Mouse (Mus musculus): Measurements from ENCODE around the gene Auts2. TPM values are rescaled to one million over a fixed set of nuclear protein-coding genes. Genes with fewer than 3 reads are reported as not detected.

The Auts2 gene
- polyA plus RNA-seq, 2 experiments: 38.3 to 50.8 TPM

- peaks cover 12% of the 10 kb centered on the region; the same call in 1 of the 2 replicates for H3K4me1 ChIP-seq (ENCODE audit: control insufficient read depth, insufficient read depth, low read length)
- no peaks in the 10 kb centered on the region for H3K36me3 ChIP-seq (ENCODE audit: control insufficient read depth, insufficient read depth, low read length)
- ATAC-seq (ENCODE audit: low FRiP score, low read depth) (no peak), DNase-seq (ENCODE audit: low spot score) (no peak)
- 40% methylated on average over 9 of the region's 9 CpGs for WGBS
- TF ChIP-seq POLR2A (IDR thresholded peaks at IDR 0.05; ENCODE audit: borderline replicate concordance, extremely low read depth, insufficient read depth, insufficient read length): no peak
- no peaks in the 10 kb centered on the region for H3K27me3 ChIP-seq (ENCODE audit: control insufficient read depth, insufficient read depth, low read length)
- H3K27ac ChIP-seq (replicated peaks; ENCODE audit: low read depth, low read length): no peak overlapping the region
- no peak overlapping the region for H3K4me2 ChIP-seq (replicated peaks; ENCODE audit: low read depth, low read length, severe bottlenecking)
- no peaks in the 10 kb centered on the region for H3K9me3 ChIP-seq (ENCODE audit: control insufficient read depth, low read length)
- no peak overlapping the region for H3K9ac ChIP-seq (ENCODE audit: low read depth, low read length, severe bottlenecking)
- no peak overlapping the region for H3K4me3 ChIP-seq (replicated peaks; ENCODE audit: low read length)
Observed at GRCm38 (mm10) chr5:131844519-131844800, 698.7 kb downstream of the Auts2 start.

- peaks cover 12% of the 10 kb centered on the region; the same call in 1 of the 2 replicates for H3K4me1 ChIP-seq (ENCODE audit: control insufficient read depth, insufficient read depth, low read length)
- WGBS: 54% methylated on average over 9 of the region's 9 CpGs
- H3K4me3 ChIP-seq (replicated peaks; ENCODE audit: low read length): no peak overlapping the region
- no peaks in the 10 kb centered on the region for H3K9me3 ChIP-seq (ENCODE audit: control insufficient read depth, low read length)
- DNase-seq (ENCODE audit: low spot score): no peak
- no peak overlapping the region for H3K4me2 ChIP-seq (replicated peaks; ENCODE audit: low read depth, low read length, severe bottlenecking)
- no peak overlapping the region for H3K9ac ChIP-seq (ENCODE audit: low read depth, low read length, severe bottlenecking)
- no peaks in the 10 kb centered on the region for H3K36me3 ChIP-seq (ENCODE audit: control insufficient read depth, insufficient read depth, low read length)
- H3K27me3 ChIP-seq (ENCODE audit: control insufficient read depth, insufficient read depth, low read length): no peaks in the 10 kb centered on the region
- no peak for ATAC-seq (ENCODE audit: low FRiP score, low read depth)
- no peak overlapping the region for H3K27ac ChIP-seq (replicated peaks; ENCODE audit: low read depth, low read length)
- no peak for TF ChIP-seq POLR2A (IDR thresholded peaks at IDR 0.05; ENCODE audit: borderline replicate concordance, extremely low read depth, insufficient read depth, insufficient read length)
Observed at GRCm38 (mm10) chr5:131843766-131844518, 699.2 kb downstream of the Auts2 start.

- Histone ChIP-seq H3K9ac (ENCODE audit: low read depth, low read length, severe bottlenecking) (no peak overlapping the region), H3K9me3 (ENCODE audit: control insufficient read depth, low read length) (no peaks in the 10 kb centered on the region), H3K27ac (replicated peaks; ENCODE audit: low read depth, low read length) (no peak overlapping the region), H3K4me3 (replicated peaks; ENCODE audit: low read length) (no peak overlapping the region), H3K36me3 (ENCODE audit: control insufficient read depth, insufficient read depth, low read length) (no peaks in the 10 kb centered on the region), H3K4me2 (replicated peaks; ENCODE audit: low read depth, low read length, severe bottlenecking) (no peak overlapping the region), H3K4me1 (ENCODE audit: control insufficient read depth, insufficient read depth, low read length) (peaks cover 12% of the 10 kb centered on the region; the same call in 1 of the 2 replicates), H3K27me3 (ENCODE audit: control insufficient read depth, insufficient read depth, low read length) (no peaks in the 10 kb centered on the region)
- no peak for DNase-seq (ENCODE audit: low spot score)
- TF ChIP-seq POLR2A (IDR thresholded peaks at IDR 0.05; ENCODE audit: borderline replicate concordance, extremely low read depth, insufficient read depth, insufficient read length): no peak
- ATAC-seq (ENCODE audit: low FRiP score, low read depth): no peak
- WGBS: 40% methylated on average over 14 of the region's 14 CpGs
Observed at GRCm38 (mm10) chr5:131839657-131840315, 703.4 kb downstream of the Auts2 start.

- H3K27me3 ChIP-seq (ENCODE audit: control insufficient read depth, insufficient read depth, low read length): no peaks in the 10 kb centered on the region
- 67% methylated on average over 10 of the region's 10 CpGs for WGBS
- H3K27ac ChIP-seq (replicated peaks; ENCODE audit: low read depth, low read length): no peak overlapping the region
- ATAC-seq (ENCODE audit: low FRiP score, low read depth) (no peak), DNase-seq (ENCODE audit: low spot score) (no peak)
- H3K36me3 ChIP-seq (ENCODE audit: control insufficient read depth, insufficient read depth, low read length): no peaks in the 10 kb centered on the region
- no peak for TF ChIP-seq POLR2A (IDR thresholded peaks at IDR 0.05; ENCODE audit: borderline replicate concordance, extremely low read depth, insufficient read depth, insufficient read length)
- no peaks in the 10 kb centered on the region for H3K9me3 ChIP-seq (ENCODE audit: control insufficient read depth, low read length)
- no peak overlapping the region for H3K4me3 ChIP-seq (replicated peaks; ENCODE audit: low read length)
- no peak overlapping the region for H3K9ac ChIP-seq (ENCODE audit: low read depth, low read length, severe bottlenecking)
- H3K4me2 ChIP-seq (replicated peaks; ENCODE audit: low read depth, low read length, severe bottlenecking): no peak overlapping the region
- peaks cover 9% of the 10 kb centered on the region; the same call in 1 of the 2 replicates for H3K4me1 ChIP-seq (ENCODE audit: control insufficient read depth, insufficient read depth, low read length)
Observed at GRCm38 (mm10) chr5:131839023-131839422, 704.1 kb downstream of the Auts2 start.

GRCm38 (mm10) chr5:131838064-131838463 is 705.1 kb downstream of the Auts2 start:
- no peak for DNase-seq (ENCODE audit: low spot score)
- 39% methylated on average over 6 of the region's 6 CpGs for WGBS
- Histone ChIP-seq H3K4me2 (replicated peaks; ENCODE audit: low read depth, low read length, severe bottlenecking) (no peak overlapping the region), H3K4me1 (ENCODE audit: control insufficient read depth, insufficient read depth, low read length) (peaks cover 12% of the 10 kb centered on the region), H3K4me3 (replicated peaks; ENCODE audit: low read length) (no peak overlapping the region), H3K27ac (replicated peaks; ENCODE audit: low read depth, low read length) (no peak overlapping the region), H3K27me3 (ENCODE audit: control insufficient read depth, insufficient read depth, low read length) (no peaks in the 10 kb centered on the region), H3K9me3 (ENCODE audit: control insufficient read depth, low read length) (no peaks in the 10 kb centered on the region), H3K9ac (ENCODE audit: low read depth, low read length, severe bottlenecking) (no peak overlapping the region), H3K36me3 (ENCODE audit: control insufficient read depth, insufficient read depth, low read length) (no peaks in the 10 kb centered on the region)
- no peak for TF ChIP-seq POLR2A (IDR thresholded peaks at IDR 0.05; ENCODE audit: borderline replicate concordance, extremely low read depth, insufficient read depth, insufficient read length)
- no peak for ATAC-seq (ENCODE audit: low FRiP score, low read depth)

Measured in limb, embryonic 14.5 days (tissue).